Mouse (Mus musculus): ENCODE measurements around the gene Hrnr. TPM values are rescaled to one million over a fixed set of nuclear protein-coding genes. Genes with fewer than 3 reads are reported as not detected.

Hrnr gene
- not detected for total RNA-seq (2021)
- long read RNA-seq, experiment 1: 0 reads
- long read RNA-seq, experiment 2: 0 reads

DNA sequence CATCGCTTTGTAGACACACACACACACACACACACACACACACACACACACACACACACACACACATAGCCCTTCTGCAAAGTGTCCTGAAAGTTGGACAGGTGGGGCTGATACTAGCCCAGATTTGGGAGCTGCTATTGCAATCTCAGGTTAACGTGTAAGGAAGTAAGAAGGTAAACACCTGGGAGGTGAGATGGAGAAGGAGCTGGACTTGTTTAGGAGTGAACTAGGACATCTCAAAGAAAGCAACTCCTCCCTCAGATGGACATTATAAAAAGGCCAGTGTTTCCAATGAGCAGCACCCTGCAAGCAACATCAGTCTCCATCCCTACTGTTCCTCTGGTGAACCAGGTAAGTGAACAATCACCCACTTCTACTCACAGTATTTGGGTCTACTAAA is at the start of gene Hrnr:
Gene Hrnr, plus strand, starts transcription at position 301 of the 400 bp plus-strand sequence.
- no peak for DNase-seq

DNA sequence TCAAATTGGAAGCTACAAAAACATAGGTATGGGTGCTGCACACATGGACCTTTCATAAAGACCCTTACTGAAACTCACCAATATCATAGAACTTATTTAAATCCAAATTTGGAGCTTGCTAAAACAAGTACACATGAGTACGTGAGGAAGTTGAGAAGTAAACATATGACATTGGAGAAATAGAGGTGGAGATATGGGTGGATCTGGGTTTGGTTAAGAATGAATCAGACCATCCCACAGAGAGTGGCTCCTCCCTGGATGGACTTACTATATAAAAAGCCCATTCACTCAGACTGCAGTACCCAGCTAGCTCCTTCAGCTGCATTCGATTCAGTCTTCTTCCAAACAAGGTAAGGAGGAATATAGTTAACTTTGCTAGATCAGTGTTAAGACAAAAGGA is 46.3 kb upstream of the Hrnr start, which contains the start of gene Flg:
Gene Flg, plus strand, starts transcription at position 301 of the 400 bp plus-strand sequence.
- DNase-seq: no peak

DNA sequence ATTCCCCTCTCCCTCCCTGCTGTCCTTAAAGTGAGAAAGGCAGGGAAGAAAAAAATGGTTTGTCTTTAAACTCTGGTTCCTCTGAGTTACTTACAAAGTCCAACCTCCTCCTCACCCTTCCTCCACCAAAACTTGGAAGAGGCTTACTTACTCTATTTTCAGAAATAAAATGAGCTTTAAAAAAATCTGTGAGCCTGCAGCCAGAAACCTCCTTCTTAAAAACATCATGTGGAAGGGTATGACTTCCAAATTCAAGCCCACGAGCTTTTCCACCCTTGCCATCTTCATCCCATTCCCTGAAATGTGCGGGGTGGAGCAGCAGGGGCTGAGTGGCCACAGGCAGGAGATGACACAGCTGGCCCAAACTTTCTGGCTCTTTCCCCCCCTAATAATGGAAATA is 22.0 kb upstream of the Hrnr start:
- DNase-seq: no peak

DNA sequence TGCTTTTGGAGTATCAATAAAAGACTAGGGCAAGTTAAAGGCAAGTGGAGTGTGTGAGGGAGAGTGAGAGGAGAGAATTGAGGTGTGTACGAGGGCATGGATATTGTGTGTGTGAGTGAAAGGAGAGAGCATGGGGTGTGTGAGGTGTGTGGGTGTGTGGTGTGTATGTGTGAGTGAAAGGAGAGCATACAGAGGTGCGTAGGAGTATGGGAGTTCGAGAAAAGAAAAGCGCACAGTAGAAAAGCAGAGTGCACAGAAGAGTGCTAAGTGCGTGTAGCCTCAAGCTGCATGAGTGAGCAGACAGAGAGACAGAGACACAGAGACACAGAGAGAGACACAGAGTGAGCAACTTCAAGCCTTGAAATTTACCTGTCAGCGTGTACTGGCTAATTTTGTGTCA is 19.7 kb upstream of the Hrnr start:
- no peak for DNase-seq

DNA sequence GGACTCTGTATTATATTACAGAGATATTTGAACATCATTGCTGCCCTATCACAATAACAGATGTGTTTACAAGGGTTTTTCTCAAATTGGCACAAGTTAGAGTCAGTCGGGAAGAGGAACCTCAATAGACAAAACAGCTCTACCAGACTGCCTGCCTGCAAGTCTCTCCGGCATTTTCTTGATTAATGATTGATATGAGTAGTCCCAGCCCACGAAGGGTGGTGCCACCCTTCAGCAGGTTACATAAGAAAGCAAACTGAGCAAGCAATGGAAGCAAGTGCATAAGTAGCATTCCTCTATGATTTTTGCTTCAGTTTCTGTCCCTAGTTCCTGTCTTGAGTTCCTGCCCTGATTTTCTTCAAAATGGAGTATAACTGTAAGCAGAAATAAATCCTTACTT is 17.7 kb upstream of the Hrnr start:
- DNase-seq: no peak

DNA sequence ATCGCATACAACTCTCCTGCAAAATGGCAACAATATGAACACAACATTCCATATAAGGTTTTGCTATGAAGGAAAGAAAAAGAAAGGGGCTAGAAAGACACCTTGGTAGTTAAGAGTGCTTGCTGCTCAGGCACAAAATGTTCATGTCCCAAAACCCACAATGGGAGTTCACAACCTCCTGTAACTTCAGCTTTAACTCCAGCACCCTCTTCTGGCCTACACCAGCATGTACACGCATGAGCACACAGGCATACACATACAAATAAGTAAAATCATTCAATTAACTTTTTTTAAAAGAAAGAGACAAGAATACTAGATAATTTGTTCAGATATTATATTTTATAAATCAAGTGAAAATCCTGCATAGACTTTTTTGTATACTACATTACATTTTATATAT is 13.4 kb upstream of the Hrnr start:
- DNase-seq: no peak

DNA sequence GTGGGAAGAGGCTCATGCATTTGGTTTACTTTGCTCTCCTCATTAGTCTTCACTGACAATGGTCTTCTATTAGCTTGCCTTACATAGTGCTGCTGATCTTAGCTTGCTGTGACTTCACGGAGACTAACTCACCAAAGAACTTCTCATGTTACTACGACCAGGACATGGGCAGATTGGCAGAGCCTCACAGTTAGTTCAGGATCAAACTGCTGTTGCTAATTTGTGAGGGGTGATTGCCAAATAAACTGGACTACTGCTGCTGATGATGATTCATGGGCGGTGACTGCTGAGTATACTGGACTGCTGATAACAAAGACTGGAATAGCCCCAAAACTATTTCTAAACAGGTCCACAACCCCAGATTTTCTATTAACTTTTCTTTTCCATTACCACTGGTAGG is 8.2 kb upstream of the Hrnr start:
- DNase-seq: no peak

DNA sequence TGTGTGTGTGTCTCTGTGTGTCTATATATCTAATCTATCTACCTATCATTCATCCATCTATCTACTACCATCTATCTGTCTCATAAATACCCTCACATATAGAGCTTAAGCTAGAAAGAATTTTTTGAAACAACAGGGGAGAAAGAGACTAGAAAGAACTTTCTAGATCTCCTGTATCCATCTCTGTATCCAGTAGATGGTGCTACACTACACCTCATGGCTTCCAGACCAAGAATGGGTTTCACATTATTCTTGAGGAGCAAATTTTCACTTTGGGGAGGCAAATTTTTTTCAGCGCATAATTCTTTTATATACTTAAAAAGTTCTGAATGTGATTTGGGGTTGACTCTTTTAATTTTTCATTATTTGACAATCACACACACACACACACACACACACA is 5.2 kb upstream of the Hrnr start:
- no peak for DNase-seq

DNA sequence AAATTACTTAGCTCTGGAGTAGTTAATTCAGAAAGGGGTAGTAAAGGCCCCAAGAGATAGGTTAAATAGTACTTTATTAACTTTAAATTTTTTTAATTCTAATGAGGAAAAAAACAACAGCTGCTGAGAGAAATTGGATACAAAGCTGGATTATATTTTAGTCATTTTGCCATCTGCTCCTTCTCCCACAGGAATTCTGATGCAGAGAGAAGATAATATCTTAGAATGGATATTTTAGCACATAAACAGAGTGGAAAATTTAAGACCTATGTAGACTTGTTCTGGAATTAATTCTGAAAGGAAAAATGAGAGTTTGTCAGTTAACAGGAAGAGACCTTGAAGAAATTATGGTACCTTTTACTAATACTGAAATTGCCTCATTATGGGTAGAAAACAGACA is 18.2 kb downstream of the Hrnr start:
- DNase-seq: no peak

DNA sequence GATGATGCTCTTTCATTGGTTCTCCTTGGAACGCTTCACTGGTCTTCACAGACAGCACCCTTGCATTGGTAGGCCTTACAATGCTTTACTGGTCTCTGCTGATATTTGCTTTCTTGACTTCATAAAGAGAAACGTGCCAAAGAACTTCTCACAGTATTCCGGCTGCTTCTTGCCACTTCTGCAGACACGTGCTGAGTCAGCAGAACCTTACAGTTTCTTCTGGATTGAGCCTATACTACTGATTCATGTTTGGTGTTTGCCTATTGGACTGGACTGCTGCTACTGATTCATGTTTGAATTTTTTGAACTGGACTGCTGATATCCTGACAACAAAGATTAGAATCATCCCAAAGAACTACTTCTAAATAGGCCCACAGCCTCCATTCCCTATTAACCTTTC is 20.5 kb downstream of the Hrnr start:
- DNase-seq: no peak

DNA sequence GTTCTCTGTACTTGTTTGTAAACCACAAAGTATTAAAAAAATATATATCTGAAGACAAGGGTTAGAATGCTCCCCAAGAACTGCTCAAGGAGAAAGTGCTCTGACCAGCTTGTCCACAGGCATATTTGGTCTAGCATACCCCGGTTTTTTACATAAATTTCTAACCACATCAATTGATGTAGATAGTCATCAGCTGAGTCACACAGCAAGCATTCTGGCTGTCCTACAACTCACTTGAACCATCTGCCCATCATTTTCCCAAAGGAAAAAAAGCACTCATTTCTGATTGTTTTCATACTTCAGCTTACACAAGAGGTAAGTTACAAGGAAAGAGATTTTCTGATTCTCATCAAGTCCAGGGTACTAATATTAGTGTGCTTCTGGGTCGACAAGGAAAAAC is 27.3 kb downstream of the Hrnr start:
- no peak for DNase-seq

DNA sequence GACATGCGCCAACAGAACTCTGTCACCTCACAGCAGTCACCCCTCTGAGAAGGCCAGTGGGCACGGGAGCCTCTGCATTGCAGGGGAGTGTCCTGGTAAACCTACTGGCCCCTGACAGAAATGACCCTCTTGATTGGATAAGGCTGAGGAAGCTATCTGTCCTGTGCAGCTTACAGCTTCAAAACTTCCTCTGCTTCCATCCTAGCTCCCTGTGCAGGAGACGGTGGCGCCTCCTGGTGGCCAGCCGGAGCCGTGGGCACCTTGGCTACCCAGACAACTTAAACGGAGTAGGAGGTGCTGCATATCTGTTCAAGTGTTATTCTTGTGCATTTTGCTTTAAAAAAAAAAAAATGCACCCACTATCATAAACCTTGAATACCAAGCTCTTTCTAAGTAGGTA is 40.5 kb downstream of the Hrnr start:
- DNase-seq: peak; percentile 80

DNA sequence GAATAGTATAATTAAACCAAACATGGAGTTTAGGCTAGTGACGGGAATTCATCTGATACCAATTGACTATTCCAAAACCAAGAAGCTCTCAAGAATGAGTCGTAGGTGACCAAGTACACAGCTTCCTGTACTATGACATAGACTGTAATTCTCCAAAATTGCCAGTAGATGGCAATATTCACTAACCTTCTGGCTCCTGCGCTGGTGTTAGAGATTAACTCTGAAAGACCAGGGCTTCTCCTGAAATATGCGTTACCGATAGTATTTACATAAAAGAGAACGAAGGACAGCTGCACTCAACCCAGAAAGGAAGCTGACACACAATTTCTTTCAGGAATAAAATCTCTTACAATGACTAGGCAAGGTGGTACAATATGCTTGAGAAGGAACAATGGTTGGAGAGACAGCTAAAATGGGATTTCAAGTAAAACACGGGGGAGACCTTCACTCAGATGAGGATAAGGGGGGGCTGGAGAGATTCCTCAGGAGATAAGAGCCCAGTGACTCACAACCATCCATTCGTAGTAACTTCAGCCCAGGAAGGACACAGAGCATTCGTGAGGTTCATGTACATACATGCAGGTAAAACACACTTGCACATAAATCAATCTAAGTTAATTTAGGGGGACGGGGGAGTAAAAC is 42.5 kb downstream of the Hrnr start:
- DNase-seq: no peak

DNA sequence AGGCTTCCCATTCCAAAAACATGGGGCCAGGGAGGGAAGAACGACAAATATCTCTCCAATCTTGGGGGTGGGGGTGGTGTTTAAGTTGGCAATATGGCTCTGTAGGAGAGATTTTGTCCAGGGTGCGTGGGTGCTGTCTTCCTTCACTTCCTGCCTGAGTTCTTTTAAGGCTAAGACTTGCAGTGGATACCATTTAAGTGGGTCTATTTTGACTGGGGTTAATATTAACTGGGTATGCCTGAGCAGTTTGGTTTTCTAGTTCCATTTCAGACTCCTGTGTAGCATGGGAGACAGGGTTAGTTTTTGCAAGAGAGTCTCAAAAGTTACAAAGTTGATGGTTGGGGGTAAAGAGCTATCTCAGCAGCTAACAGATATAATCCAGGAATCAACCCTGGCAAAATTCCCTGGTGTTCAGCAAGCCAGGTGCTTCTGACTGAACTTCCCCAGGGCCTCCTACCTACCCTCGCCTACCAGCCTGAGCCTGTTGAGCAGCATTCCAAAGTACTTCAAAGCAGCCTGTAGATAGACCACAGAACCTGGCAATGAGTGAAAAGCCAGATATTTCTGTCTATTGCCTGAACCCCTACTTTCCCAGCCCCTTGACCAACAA is 47.5 kb downstream of the Hrnr start:
- no peak for DNase-seq

DNA sequence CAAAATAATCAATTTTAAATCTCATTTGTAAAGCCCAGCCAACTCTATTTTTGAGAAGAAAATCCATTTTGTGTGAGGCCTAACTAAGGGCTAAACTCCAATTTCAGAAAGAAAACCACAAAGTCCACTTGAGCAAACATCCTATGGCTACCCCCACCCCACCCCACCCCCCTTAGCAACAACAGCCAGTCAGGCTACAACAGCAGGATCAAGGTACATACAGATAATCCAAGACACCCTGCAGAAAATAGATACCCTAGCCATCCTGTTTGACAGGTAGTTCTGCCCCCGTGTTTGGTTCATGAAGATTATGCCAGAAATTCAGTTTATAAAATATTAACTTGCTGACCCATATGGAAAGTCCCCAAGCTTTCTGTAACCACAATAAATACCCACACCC is 48.6 kb downstream of the Hrnr start:
- no peak for DNase-seq

DNA sequence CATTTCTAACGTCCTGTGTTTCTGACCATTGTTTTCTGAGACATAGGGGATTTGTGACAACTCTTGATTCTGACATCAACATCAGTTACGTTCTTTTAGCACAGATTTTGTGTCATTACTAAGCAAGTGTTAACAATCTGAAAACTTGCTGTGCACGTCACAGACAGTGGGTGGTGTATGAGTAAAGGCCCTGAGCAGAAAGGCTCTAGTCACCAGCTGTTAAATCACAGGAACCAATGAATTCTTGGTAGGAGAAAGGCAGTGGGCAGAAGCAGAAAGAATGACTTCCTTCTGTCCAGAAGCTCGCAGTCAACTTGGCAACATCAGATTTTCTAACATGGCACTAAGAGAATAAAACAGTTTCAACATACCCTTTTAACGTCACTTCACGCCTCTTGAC is 53.9 kb downstream of the Hrnr start:
- no peak for DNase-seq

DNA sequence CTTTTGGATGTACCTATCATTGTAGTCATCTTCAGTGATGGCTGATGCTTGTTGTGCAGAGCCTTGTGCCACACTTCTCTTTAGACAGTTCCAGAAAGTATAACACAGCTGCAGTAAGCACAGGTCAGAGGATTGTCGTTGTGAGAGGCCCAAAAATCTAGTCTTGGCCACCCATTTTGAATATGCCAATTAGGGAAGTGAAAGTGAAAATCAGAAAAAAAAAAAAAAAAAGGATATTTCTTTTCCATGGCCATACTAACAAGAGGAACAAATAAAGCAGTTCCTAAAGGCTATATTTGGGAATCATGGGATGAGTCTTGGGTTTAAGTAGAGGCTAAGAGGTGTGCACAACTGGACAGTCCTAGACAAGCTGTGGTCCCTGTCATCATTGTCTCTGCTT is 55.6 kb downstream of the Hrnr start:
- no peak for DNase-seq

DNA sequence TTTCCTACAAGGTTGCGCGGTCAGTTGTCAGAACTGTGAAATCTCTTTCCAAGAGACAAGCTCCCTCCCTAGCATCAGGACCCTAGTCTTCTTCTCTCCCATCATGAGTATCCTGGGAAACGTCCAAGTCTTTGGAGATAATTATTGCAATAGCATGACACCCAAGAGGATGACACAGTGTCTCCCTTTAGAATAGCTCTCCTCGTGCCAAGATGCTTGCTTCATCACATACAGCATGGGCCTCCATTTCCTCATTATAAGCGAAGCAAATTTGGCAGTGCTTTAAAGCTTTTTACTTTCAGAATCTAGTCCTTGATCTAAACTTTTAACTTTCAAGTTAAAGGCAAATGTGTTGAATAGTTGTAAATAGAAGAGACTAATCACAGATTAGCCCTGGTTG is 56.1 kb downstream of the Hrnr start:
- DNase-seq: no peak

DNA sequence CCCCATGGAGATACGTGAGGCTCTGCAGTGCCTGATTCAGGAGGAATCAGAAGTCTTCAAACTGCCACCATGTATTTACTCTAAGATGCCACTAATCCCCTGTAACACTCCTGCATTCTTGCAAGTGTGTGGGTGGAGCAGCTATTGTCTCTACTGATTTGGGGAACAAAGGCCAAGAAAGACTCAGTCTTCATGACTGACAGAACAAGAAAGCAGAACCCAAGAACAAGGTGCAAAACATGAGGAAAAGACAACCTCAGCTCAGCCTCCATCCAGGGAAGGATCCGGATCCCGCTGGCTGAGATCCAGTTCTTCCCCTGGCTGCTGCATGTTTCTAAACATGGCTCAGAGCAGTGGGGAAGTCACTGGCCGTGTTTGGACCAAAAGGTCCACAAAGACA is 58.6 kb downstream of the Hrnr start:
- no peak for DNase-seq

Other genes starting within 250 kb of the Hrnr start
- not detected for gene Crnn, start 175.0 kb upstream of the Hrnr start, total RNA-seq (2021)
- not detected for gene Flg2, start 122.5 kb upstream of the Hrnr start, total RNA-seq (2021)
- not detected for gene Flg, start 46.2 kb upstream of the Hrnr start, total RNA-seq (2021)
- gene Rptn, start 74.0 kb downstream of the Hrnr start, total RNA-seq (2021): not detected
- gene Tchh, start 122.6 kb downstream of the Hrnr start, total RNA-seq (2021): under 1 TPM; 0.24 TPM
- not detected for gene Tchhl1, start 149.0 kb downstream of the Hrnr start, total RNA-seq (2021)
- gene S100a11, start 200.7 kb downstream of the Hrnr start, total RNA-seq (2021): 100 to 1,000 TPM; 210 to 249 TPM
- gene S100a10, start 235.3 kb downstream of the Hrnr start, total RNA-seq (2021): 100 to 1,000 TPM; 204 to 207 TPM